Mouse (Mus musculus) cerebellum, postnatal 4 days (tissue): Measurements from ENCODE around the gene Gtf2f1.

ENCODE experiments used
- DNase-seq, 2 experiments: peaks; one replicate each; pipeline ENCODE4 v3.0.0; 2022; ENCODE audit warnings: low spot score in 2 of 2, mixed read lengths in 1 of 2

The Gtf2f1 gene

GRCm38 (mm10) chr17:56975391-56975790, 35.7 kb downstream of the Gtf2f1 start:
- DNase-seq = no peak

- DNase-seq = no peak
Observed at GRCm38 (mm10) chr17:56974708-56975240, 36.3 kb downstream of the Gtf2f1 start.

GRCm38 (mm10) chr17:56973956-56974707, 37.0 kb downstream of the Gtf2f1 start:
- no peak for DNase-seq

- no peak for DNase-seq
Observed at GRCm38 (mm10) chr17:56970081-56970480, 41.0 kb downstream of the Gtf2f1 start.

GRCm38 (mm10) chr17:56969321-56969720, 41.8 kb downstream of the Gtf2f1 start:
- no peak for DNase-seq

- DNase-seq = no peak
Observed at GRCm38 (mm10) chr17:56963646-56964045, 47.4 kb downstream of the Gtf2f1 start.

- DNase-seq = no peak
Observed at GRCm38 (mm10) chr17:56962642-56963405, 48.3 kb downstream of the Gtf2f1 start.

- DNase-seq = no peak
Observed at GRCm38 (mm10) chr17:56961880-56962279, 49.2 kb downstream of the Gtf2f1 start.

GRCm38 (mm10) chr17:56958667-56959066, 52.4 kb downstream of the Gtf2f1 start:
- DNase-seq = no peak

GRCm38 (mm10) chr17:56957763-56958429, 53.2 kb downstream of the Gtf2f1 start:
- no peak for DNase-seq

- DNase-seq = no peak
Observed at GRCm38 (mm10) chr17:56954871-56955270, 56.2 kb downstream of the Gtf2f1 start.
